Mouse (Mus musculus): ENCODE measurements around the gene Nkiras1.

- TF ChIP-seq POLR2A (IDR thresholded peaks at IDR 0.05; ENCODE audit: borderline replicate concordance, low read depth, low read length): no peak
- TF ChIP-seq CTCF (IDR thresholded peaks at IDR 0.05; ENCODE audit: low read depth, low read length): no peak
Measured at GRCm38 (mm10) chr14:18302750-18303149, 31.8 kb downstream of the Nkiras1 start.
